Mouse (Mus musculus) spleen, postnatal 10 days (tissue): ENCODE data around the gene Ttyh3.
A peak's percentile ranks its signal among the peaks of the same experiment; 100 is the strongest.

Experiments used
- DNase-seq, 2 experiments: peaks; one replicate each; pipeline ENCODE4 v3.0.0; 2021 to 2022; ENCODE audit warnings: low spot score in 2 of 2

Gene Ttyh3

GRCm38 (mm10) chr5:140633432-140633831 lies 15.4 kb downstream of the Ttyh3 start:
- no peak for DNase-seq

- peak; percentile 34 to 63 for DNase-seq
These were observed 19.8 kb downstream of the Ttyh3 start for GRCm38 (mm10) chr5:140628995-140629394.

DNA sequence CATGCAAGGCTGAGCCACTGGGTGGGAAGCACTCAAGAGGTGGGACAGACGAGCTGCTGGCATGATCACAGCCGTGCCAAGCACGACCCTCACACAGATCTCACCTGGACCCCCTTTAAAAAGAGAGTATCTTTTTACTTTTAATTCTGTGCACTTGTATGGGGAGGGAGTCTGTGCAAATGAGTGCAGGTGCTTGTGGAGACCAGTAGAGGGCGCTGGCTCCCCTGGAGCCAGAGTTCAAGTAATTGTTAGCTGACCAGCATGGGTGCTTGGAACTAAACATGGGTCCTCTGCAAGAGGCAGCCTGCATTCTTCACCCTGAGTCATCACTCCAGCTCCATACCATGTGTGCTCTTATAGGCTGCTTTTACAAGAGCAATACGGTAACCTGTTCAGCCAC lies 21.3 kb downstream of the Ttyh3 start:
- DNase-seq, result no peak

- no peak for DNase-seq
These were observed 23.9 kb downstream of the Ttyh3 start for GRCm38 (mm10) chr5:140624961-140625360.

- DNase-seq, result no peak
These were observed 24.6 kb downstream of the Ttyh3 start for GRCm38 (mm10) chr5:140624238-140624637.

DNA sequence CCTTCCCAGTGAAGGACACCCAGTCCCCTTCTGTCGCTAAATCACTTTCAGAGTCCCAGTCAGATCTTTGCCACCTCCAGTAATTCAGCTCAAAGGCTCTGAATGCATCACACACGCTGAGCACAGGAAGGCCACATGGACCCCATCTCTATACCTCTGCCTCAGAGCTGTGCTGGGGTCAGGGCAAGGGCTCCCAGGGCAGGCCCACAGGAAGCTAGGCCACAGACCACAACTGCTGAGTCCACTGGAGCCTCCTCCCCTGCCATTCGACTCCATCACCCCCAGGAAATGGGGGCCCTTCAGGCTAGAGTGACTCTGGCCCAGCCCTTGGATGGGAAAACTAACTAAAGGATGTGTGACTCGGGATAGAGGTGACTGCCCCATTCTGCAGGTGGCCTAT lies 25.0 kb downstream of the Ttyh3 start:
- DNase-seq, result no peak

GRCm38 (mm10) chr5:140622978-140623670 lies 25.7 kb downstream of the Ttyh3 start:
- DNase-seq, result no peak

DNA sequence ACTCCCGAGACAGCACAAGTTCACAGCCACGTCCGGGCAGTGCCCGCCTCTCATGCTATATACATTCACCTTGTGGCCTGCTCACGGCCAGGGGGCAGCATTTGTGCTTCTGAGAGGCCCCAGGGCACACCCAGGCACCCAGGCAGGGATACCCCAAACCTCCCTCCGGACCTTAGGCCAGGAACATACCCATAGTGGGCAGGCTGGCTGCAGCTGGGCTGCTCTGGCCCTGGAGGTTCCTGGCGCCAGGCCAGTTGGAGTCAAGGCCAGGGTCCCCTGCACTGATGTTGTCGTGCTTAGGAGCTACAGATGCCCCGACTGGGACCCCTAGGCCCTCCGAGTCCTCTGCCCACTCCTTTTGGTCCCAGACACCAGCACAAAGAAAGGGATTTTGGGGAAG lies 27.3 kb downstream of the Ttyh3 start:
- DNase-seq, result no peak

DNA sequence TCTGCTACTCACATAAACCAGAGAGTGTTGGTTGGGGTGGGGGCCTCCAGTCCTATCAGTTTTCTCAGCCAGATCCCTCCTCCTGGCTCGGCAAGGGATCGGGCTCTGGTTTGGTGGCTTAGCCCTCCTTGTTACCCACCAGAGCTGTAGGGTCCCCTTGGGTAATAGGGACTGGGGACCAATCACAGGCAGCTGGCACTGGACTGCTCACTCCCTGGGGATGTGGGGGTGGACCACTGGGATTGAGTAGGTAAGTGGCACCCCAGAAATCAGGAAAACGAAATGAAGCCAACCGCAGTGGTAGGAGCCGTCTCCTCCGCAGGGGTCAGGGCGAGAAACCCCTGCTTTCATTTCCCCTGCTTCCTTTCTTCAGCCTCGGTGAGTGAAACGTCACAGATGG lies 27.7 kb downstream of the Ttyh3 start:
- DNase-seq, result no peak

DNA sequence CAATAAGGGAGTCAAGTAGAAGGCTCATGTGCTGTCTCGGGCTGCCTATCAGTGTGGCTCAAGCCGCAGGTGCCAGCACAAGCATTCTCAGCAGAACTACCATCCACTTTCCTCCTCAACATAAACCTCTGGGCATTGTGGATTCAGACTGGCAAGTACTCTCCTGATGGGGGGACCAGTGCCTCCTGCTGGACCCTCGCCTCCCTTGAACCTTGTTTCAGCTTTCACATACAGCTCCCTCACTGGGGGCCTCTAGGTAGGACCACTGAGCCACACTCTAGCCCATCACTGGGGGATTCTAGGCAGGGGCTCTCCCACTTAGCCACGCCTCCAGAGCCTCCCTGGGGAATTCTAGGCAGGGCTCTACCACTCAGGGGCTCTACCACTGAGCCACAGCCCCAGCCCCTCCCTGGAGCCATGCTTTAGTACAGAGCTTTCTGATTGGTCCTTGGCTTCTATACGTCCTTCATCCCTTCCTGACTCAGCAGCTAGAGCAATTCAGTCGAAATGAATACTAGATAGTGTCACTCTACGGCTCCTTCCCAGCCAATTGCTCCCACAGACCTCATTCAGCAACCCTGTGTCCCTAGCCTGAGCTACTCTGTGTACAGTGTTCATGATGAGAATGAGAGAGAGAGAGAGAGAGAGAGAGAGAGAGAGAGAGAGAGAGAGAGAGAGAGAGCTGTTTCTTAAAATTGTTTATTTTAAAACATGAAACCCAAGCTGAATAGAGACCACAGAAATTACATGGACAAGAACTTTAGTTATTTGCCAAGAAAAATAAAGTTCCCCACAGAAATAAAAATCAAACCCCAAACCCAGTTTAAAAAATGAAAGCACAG lies 28.7 kb downstream of the Ttyh3 start:
- DNase-seq, result no peak

DNA sequence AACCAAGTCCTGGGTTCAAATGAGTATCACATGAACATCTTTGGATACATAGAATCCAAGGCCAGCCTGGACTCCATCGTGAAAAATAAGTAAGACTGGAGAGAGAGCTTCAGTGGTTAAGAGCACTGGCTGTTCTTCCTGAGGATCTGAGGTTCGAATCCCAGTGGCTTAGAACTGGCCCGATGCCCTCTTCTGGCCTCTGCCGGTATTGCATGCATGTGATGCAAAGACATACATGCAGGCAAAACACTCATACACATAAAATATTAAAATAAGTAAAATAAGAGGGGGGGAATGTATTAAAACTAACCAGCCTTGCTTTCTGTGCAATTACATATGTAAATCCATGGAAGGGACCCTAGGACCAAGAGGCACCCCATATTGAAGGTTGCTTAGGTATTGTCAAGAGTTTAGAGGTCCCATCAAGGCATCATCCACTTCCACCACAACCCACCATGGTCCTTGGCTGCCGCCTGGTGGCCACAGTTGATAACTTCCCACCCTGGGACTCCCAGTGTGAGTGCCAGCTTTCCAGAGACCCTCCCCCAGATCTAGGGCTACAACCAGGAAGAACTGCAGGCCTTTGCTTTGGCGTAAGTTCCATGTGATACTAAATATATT lies 29.6 kb downstream of the Ttyh3 start:
- DNase-seq, result peak; percentile 83 to 90

- DNase-seq, result peak; percentile 60 to 77
These were observed 31.1 kb downstream of the Ttyh3 start for GRCm38 (mm10) chr5:140617714-140618113.

- peak; percentile 50 to 65 for DNase-seq
These were observed 32.1 kb downstream of the Ttyh3 start for GRCm38 (mm10) chr5:140616691-140617090.

GRCm38 (mm10) chr5:140616110-140616503 lies 32.7 kb downstream of the Ttyh3 start:
- no peak for DNase-seq

- DNase-seq, result no peak
These were observed 33.3 kb downstream of the Ttyh3 start for GRCm38 (mm10) chr5:140615321-140616109.

DNA sequence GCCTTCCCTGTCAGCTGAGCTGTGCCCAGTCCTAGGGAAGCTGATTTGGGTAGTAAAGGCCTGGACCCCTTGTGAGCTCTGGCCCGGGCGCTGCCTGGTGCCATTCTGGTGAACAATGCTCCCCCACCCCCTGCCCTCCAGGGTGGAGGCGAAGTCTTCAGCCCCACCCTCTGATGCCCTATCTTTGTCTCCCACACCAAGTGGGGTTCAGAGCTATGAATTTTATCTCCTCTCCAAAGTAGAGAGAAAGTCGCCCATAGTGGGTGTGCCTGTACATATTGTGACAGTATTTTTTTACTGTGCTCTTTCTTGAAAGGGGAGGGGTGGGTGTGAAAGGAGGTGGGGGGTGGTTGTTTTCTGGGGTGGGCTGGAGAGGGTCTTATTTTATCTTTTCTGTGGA lies 34.0 kb downstream of the Ttyh3 start:
- no peak for DNase-seq

- DNase-seq, result no peak
These were observed 34.7 kb downstream of the Ttyh3 start for GRCm38 (mm10) chr5:140614141-140614540.

DNA sequence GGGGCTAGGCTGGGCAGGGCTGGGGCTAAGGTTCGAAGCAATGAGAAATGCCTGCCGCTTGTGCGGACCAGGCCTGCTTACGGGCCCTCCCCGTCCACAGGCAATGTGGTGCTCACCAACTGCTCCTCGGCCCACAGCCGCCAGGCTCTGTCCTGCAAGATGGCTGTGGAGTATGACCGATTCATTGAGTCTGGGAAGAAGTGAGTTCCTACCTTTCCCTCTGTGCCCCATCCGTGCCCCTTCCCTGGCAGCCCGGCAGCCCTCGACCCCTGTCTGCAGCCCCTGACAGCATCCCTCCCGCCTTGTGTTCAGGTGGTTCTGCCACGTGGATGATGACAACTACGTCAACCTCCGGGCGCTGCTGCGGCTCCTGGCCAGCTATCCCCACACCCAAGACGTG lies 36.6 kb downstream of the Ttyh3 start:
- DNase-seq, result peak in 1 of 2 experiments; percentile 25

- DNase-seq, result peak in 1 of 2 experiments; percentile 19
These were observed 37.1 kb downstream of the Ttyh3 start for GRCm38 (mm10) chr5:140611611-140612185.

- DNase-seq, result peak; percentile 53
These were observed 37.7 kb downstream of the Ttyh3 start for GRCm38 (mm10) chr5:140611021-140611583.
